Mouse (Mus musculus): Measurements from ENCODE around the gene Krtcap2.
A peak's percentile ranks its signal among the peaks of the same experiment; 100 is the strongest.

Gene Krtcap2

GRCm38 (mm10) chr3:89225321-89225815 is 20.4 kb upstream of the Krtcap2 start:
- no peak for DNase-seq (ENCODE audit: low spot score in 2 of 2)

GRCm38 (mm10) chr3:89225918-89226317 is 19.8 kb upstream of the Krtcap2 start:
- no peak for DNase-seq (ENCODE audit: low spot score in 2 of 2)

- DNase-seq (ENCODE audit: low spot score in 2 of 2): no peak
Measured at GRCm38 (mm10) chr3:89226361-89226760, 19.4 kb upstream of the Krtcap2 start.

GRCm38 (mm10) chr3:89226900-89227299 is 18.9 kb upstream of the Krtcap2 start, which contains the start of gene Mtx1:
TSS of gene Mtx1 (minus strand) at chr3:89227088.
- no peak for DNase-seq (ENCODE audit: low spot score in 2 of 2)

GRCm38 (mm10) chr3:89227307-89228179 is 18.2 kb upstream of the Krtcap2 start:
- peak; percentile 92 to 96 for DNase-seq (ENCODE audit: low spot score in 2 of 2)

GRCm38 (mm10) chr3:89228180-89228549 is 17.6 kb upstream of the Krtcap2 start:
- DNase-seq (ENCODE audit: low spot score in 2 of 2): peak; percentile 88 to 89

- no peak for DNase-seq (ENCODE audit: low spot score in 2 of 2)
Measured at GRCm38 (mm10) chr3:89228836-89229235, 16.9 kb upstream of the Krtcap2 start, which contains the start of gene Muc1. TSS of gene Muc1 (plus strand) at chr3:89229057.

GRCm38 (mm10) chr3:89229276-89229675 is 16.5 kb upstream of the Krtcap2 start:
- no peak for DNase-seq (ENCODE audit: low spot score in 2 of 2)

GRCm38 (mm10) chr3:89230561-89230960 is 15.2 kb upstream of the Krtcap2 start:
- no peak for DNase-seq (ENCODE audit: low spot score in 2 of 2)

- DNase-seq (ENCODE audit: low spot score in 2 of 2): no peak
Measured at GRCm38 (mm10) chr3:89231345-89231744, 14.4 kb upstream of the Krtcap2 start.

GRCm38 (mm10) chr3:89231772-89232275 is 13.9 kb upstream of the Krtcap2 start:
- DNase-seq (ENCODE audit: low spot score in 2 of 2): no peak

- DNase-seq (ENCODE audit: low spot score in 2 of 2): no peak
Measured at GRCm38 (mm10) chr3:89232614-89233013, 13.2 kb upstream of the Krtcap2 start.

GRCm38 (mm10) chr3:89233562-89234110 is 12.1 kb upstream of the Krtcap2 start:
- DNase-seq (ENCODE audit: low spot score in 2 of 2): no peak

GRCm38 (mm10) chr3:89236516-89236915 is 9.2 kb upstream of the Krtcap2 start:
- DNase-seq (ENCODE audit: low spot score in 2 of 2): no peak

GRCm38 (mm10) chr3:89237682-89238081 is 8.1 kb upstream of the Krtcap2 start:
- DNase-seq (ENCODE audit: low spot score in 2 of 2): no peak

GRCm38 (mm10) chr3:89238494-89238893 is 7.3 kb upstream of the Krtcap2 start:
- no peak for DNase-seq (ENCODE audit: low spot score in 2 of 2)

GRCm38 (mm10) chr3:89242331-89242895 is 3.4 kb upstream of the Krtcap2 start:
- peak; percentile 63 to 72 for DNase-seq (ENCODE audit: low spot score in 2 of 2)

GRCm38 (mm10) chr3:89243609-89244008 is 2.2 kb upstream of the Krtcap2 start:
- DNase-seq (ENCODE audit: low spot score in 2 of 2): peak in 1 of 2 experiments; percentile 60

- no peak for DNase-seq (ENCODE audit: low spot score in 2 of 2)
Measured at GRCm38 (mm10) chr3:89244158-89244981, 1.4 kb upstream of the Krtcap2 start.

GRCm38 (mm10) chr3:89244982-89245687 is 631 bp upstream of the Krtcap2 start:
- DNase-seq (ENCODE audit: low spot score in 2 of 2): peak; percentile 69 to 76
